ENCODE assay signal across 9 mouse cellular contexts in genomic region chr3:30975102-30975754, GRCm38 (mm10). TPM values are rescaled to one million over a fixed set of nuclear protein-coding genes. Genes with fewer than 3 reads are reported as not detected.
DNase-seq lines count a peak whose midpoint lies in the region; ATAC-seq and TF ChIP-seq lines count a peak whose summit lies in the region.
"Had no signal": no experiment of that assay in that cellular context is flagged by ENCODE, and none has a peak within 500 bp of the region (broad histone marks: within the 10 kb centered on the region; RNA-seq: fewer than 3 reads in every experiment).

No protein-coding gene starts in this region.

- peak; percentile 50; the same call in 1 of the 2 replicates for ATAC-seq in embryonic facial prominence, embryonic 14.5 days (ENCODE audit: low read depth)
- ATAC-seq in midbrain, embryonic 11.5 days (ENCODE audit: low FRiP score) = peak; percentile 81

- no peak overlapping the region for H3K27ac ChIP-seq in bone marrow, adult 2 months (ENCODE audit: control insufficient read depth, insufficient read depth, low read depth, low read length, poor library complexity)
- no peak overlapping the region for H3K27ac ChIP-seq in embryonic facial prominence, embryonic 14.5 days (replicated peaks; ENCODE audit: low read depth, low read length)
- H3K27ac ChIP-seq in midbrain, embryonic 11.5 days (ENCODE audit: low read depth, low read length) = no peak overlapping the region
- H3K27ac ChIP-seq: liver, embryonic 15.5 days had no signal

- intact Hi-C loops in left cerebral cortex, postnatal 14 days (cut with DNase I) = loop anchor here (10.0 kb wide), 1 partner anchor 140 kb away; no protein-coding TSS in a partner anchor

- no peak for TF ChIP-seq POLR2A in bone marrow, adult 2 months (IDR thresholded peaks at IDR 0.05; ENCODE audit: borderline replicate concordance, control insufficient read depth, low read depth, low read length)

- H3K9ac ChIP-seq in embryonic facial prominence, embryonic 14.5 days (ENCODE audit: low read depth, low read length) = no peak overlapping the region
- no peak overlapping the region for H3K9ac ChIP-seq in midbrain, embryonic 11.5 days (ENCODE audit: low read length)
- H3K9ac ChIP-seq: liver, embryonic 15.5 days had no signal

- whole genome bisulfite sequencing in bone marrow, adult 2 months = 37% methylated on average over 9 of the region's 9 CpGs
- 43% methylated on average over 9 of the region's 9 CpGs for WGBS in embryonic facial prominence, embryonic 14.5 days
- WGBS in midbrain, embryonic 11.5 days = 39% methylated on average over 9 of the region's 9 CpGs

- no peaks in the 10 kb centered on the region for H3K4me1 ChIP-seq in bone marrow, adult 2 months (ENCODE audit: control insufficient read depth, insufficient read depth, low read length)
- H3K4me1 ChIP-seq in embryonic facial prominence, embryonic 14.5 days (ENCODE audit: control insufficient read depth, insufficient read depth, low read length) = no peaks in the 10 kb centered on the region
- no peaks in the 10 kb centered on the region for H3K4me1 ChIP-seq in midbrain, embryonic 11.5 days (ENCODE audit: control insufficient read depth, insufficient read depth, low read length)

- H3K27me3 ChIP-seq in embryonic facial prominence, embryonic 14.5 days (replicated peaks; ENCODE audit: control insufficient read depth, insufficient read depth, low read length) = no peaks in the 10 kb centered on the region
- no peaks in the 10 kb centered on the region for H3K27me3 ChIP-seq in midbrain, embryonic 11.5 days (ENCODE audit: control insufficient read depth, insufficient read depth, low read length)
- H3K27me3 ChIP-seq: liver, embryonic 15.5 days had no signal

- peak; percentile 71 for DNase-seq in layer of hippocampus, adult 11-12 months (ENCODE audit: low spot score)
- no peak for DNase-seq in layer of hippocampus, adult 9-10 months (ENCODE audit: low spot score)
- DNase-seq in embryonic facial prominence, embryonic 14.5 days (ENCODE audit: low spot score) = no peak
- DNase-seq in heart, postnatal 4 days = peak; percentile 79
- peak; percentile 49 to 50 for DNase-seq in left cerebral cortex, postnatal 14 days (ENCODE audit: low spot score in 2 of 2)
- peak; percentile 98 for DNase-seq in midbrain, embryonic 11.5 days (ENCODE audit: low spot score, missing footprints)
- peak; percentile 68 to 84 for DNase-seq in spleen, postnatal 10 days (ENCODE audit: low spot score in 2 of 2)

- H3K4me2 ChIP-seq in embryonic facial prominence, embryonic 14.5 days (ENCODE audit: low read depth, low read length) = no peak overlapping the region
- no peak overlapping the region for H3K4me2 ChIP-seq in midbrain, embryonic 11.5 days
- H3K4me2 ChIP-seq: liver, embryonic 15.5 days had no signal

- H3K4me3 ChIP-seq in bone marrow, adult 2 months (replicated peaks; ENCODE audit: control insufficient read depth, low read depth, low read length) = no peak overlapping the region
- no peak overlapping the region for H3K4me3 ChIP-seq in embryonic facial prominence, embryonic 14.5 days (ENCODE audit: low read depth, low read length)
- H3K4me3 ChIP-seq in midbrain, embryonic 11.5 days (ENCODE audit: low read depth, low read length) = no peak overlapping the region
- H3K4me3 ChIP-seq: liver, embryonic 15.5 days had no signal

- no peaks in the 10 kb centered on the region for H3K36me3 ChIP-seq in embryonic facial prominence, embryonic 14.5 days (ENCODE audit: control insufficient read depth, insufficient read depth, low read length)
- H3K36me3 ChIP-seq in midbrain, embryonic 11.5 days (ENCODE audit: control insufficient read depth, insufficient read depth, low read length) = no peaks in the 10 kb centered on the region
- H3K36me3 ChIP-seq: liver, embryonic 15.5 days had no signal

- H3K9me3 ChIP-seq in embryonic facial prominence, embryonic 14.5 days (ENCODE audit: control insufficient read depth, low read length) = no peaks in the 10 kb centered on the region
- no peaks in the 10 kb centered on the region for H3K9me3 ChIP-seq in midbrain, embryonic 11.5 days (ENCODE audit: control insufficient read depth, low read length)
- H3K9me3 ChIP-seq: liver, embryonic 15.5 days had no signal

- TF ChIP-seq CTCF in bone marrow, adult 2 months (IDR thresholded peaks at IDR 0.05; ENCODE audit: control insufficient read depth, insufficient read depth, low read length) = peak; percentile 57

RNA-seq across cellular contexts. Expression of gene Phc3, which starts 6.0 kb away (rescaled TPM):
- 6.4 and 15.2 TPM in 2 replicates for polyA plus RNA-seq in bone marrow, adult 2 months (2011; ENCODE audit: insufficient read depth, insufficient read length, low replicate concordance, missing spikeins)
- 6.9 and 7.9 TPM in 2 replicates for polyA plus RNA-seq in embryonic facial prominence, embryonic 14.5 days (2014; fragmentation: Nextera tagmentation; extraction: Ambion mirVana)
- 10 to 100 TPM; 17.6 to 17.8 TPM for total RNA-seq in heart, postnatal 4 days (2021)
- 10 to 100 TPM; 33.0 to 36.2 TPM for total RNA-seq in left cerebral cortex, postnatal 14 days (2021)
- polyA plus RNA-seq in midbrain, embryonic 11.5 days (2014; fragmentation: Nextera tagmentation; extraction: Ambion mirVana) = 3.9 and 4.6 TPM in 2 replicates

RNA-seq across cellular contexts. Expression of gene Prkci, which starts 20.3 kb away (rescaled TPM):
- 3.7 and 9.0 TPM in 2 replicates for polyA plus RNA-seq in bone marrow, adult 2 months (2011; ENCODE audit: insufficient read depth, insufficient read length, low replicate concordance, missing spikeins)
- polyA plus RNA-seq in embryonic facial prominence, embryonic 14.5 days (2014; fragmentation: Nextera tagmentation; extraction: Ambion mirVana) = 38.8 and 40.6 TPM in 2 replicates
- 10 to 100 TPM; 23.0 to 26.6 TPM for total RNA-seq in heart, postnatal 4 days (2021)
- total RNA-seq in left cerebral cortex, postnatal 14 days (2021) = 10 to 100 TPM; 58.3 to 72.2 TPM
- 37.9 and 41.9 TPM in 2 replicates for polyA plus RNA-seq in midbrain, embryonic 11.5 days (2014; fragmentation: Nextera tagmentation; extraction: Ambion mirVana)

Comparison
In these comparisons a context has a peak if more than half of its experiments do, and no peak if none do; other contexts are left out.
1. DNase-seq: peak in layer of hippocampus, adult 11-12 months (single experiment), heart, postnatal 4 days (single experiment), left cerebral cortex, postnatal 14 days (2 of 2), midbrain, embryonic 11.5 days (single experiment) and spleen, postnatal 10 days (2 of 2); none in layer of hippocampus, adult 9-10 months (single experiment) and embryonic facial prominence, embryonic 14.5 days (single experiment).